Mouse (Mus musculus) brain, embryonic 14.5 days (tissue): ENCODE measurements around the gene Rnf208. TPM values are rescaled to one million over a fixed set of nuclear protein-coding genes. Genes with fewer than 3 reads are reported as not detected.
"Not testable (repeated sequence)": the region's sequence is repeated elsewhere in the genome, so short reads cannot be mapped to it uniquely, and the experiment has no call there.

Experiments used
- DNase-seq: peaks from one replicate; pipeline ENCODE4 v3.0.0-alpha.2; 2011; ENCODE audit warnings: low read depth
- CTCF ChIP-seq: fragments of 200-500 bp; IDR thresholded peaks from 2 replicates; pipeline ENCODE4 v1.5.1; 2012; ENCODE audit warnings: inconsistent platforms, mild to moderate bottlenecking, moderate library complexity, borderline replicate concordance; ENCODE audit not compliant: insufficient read depth, insufficient read length; ENCODE audit errors: extremely low read depth
- POLR2A ChIP-seq: fragments of 200-500 bp; IDR thresholded peaks from 2 replicates; pipeline ENCODE4 v1.6.1; 2012; ENCODE audit warnings: mild to moderate bottlenecking, inconsistent platforms, borderline replicate concordance; ENCODE audit not compliant: poor library complexity, insufficient read depth, insufficient read length, severe bottlenecking; ENCODE audit errors: extremely low read depth
- polyA plus RNA-seq: library from polyadenylated mRNA; depleted of rRNA; stranded (reverse); fragments of >200 nt; gene quantifications from 2 replicates; pipeline ENCODE4 v1.2.3, GENCODE M21; 2012

Gene Rnf208
- polyA plus RNA-seq, 1 experiment = 148 TPM

- no peak for TF ChIP-seq CTCF
- no peak for TF ChIP-seq POLR2A
- DNase-seq = no peak
These were observed 2.3 kb upstream of the Rnf208 start for GRCm38 (mm10) chr2:25239766-25240165.

GRCm38 (mm10) chr2:25240310-25240709, 1.7 kb upstream of the Rnf208 start:
- no peak for TF ChIP-seq POLR2A
- no peak for TF ChIP-seq CTCF
- no peak for DNase-seq

GRCm38 (mm10) chr2:25240723-25241437, 1.2 kb upstream of the Rnf208 start:
- DNase-seq = peak; percentile 94
- TF ChIP-seq CTCF (no peak), POLR2A (0 out of 2 replicates have a peak, but pooled peaks have one; percentile 8)

- TF ChIP-seq POLR2A = no peak
- TF ChIP-seq CTCF = no peak
- DNase-seq = no peak
These were observed 648 bp upstream of the Rnf208 start for GRCm38 (mm10) chr2:25241438-25241775.

GRCm38 (mm10) chr2:25243342-25243741, 1.3 kb downstream of the Rnf208 start:
- TF ChIP-seq CTCF = no peak
- no peak for TF ChIP-seq POLR2A
- DNase-seq = no peak

- DNase-seq = no peak
- TF ChIP-seq CTCF = no peak
- TF ChIP-seq POLR2A = no peak
These were observed 2.1 kb downstream of the Rnf208 start for GRCm38 (mm10) chr2:25244144-25244543.

- TF ChIP-seq CTCF = no peak
These were observed 4.4 kb downstream of the Rnf208 start, which contains the start of gene AL732309.1 for GRCm38 (mm10) chr2:25246183-25247072. Gene AL732309.1 (minus strand): TSS chr2:25246863.

GRCm38 (mm10) chr2:25252331-25252730, 10.3 kb downstream of the Rnf208 start:
- no peak for DNase-seq
- TF ChIP-seq POLR2A = no peak
- peak; percentile 26; the same call in 1 of the 2 replicates for TF ChIP-seq CTCF

More at GRCm38 (mm10) chr2:25246183-25247072, 4.4 kb downstream of the Rnf208 start, which contains the start of gene AL732309.1:
- no peak for DNase-seq

- DNase-seq = peak; percentile 96
- TF ChIP-seq POLR2A (peak; percentile 54; the same call in 1 of the 2 replicates), CTCF (no peak)
These were observed 13.3 kb downstream of the Rnf208 start, which contains the start of gene Tmem203 for GRCm38 (mm10) chr2:25255284-25255779. Gene Tmem203 (plus strand): TSS chr2:25255439.

GRCm38 (mm10) chr2:25256443-25257109, 14.5 kb downstream of the Rnf208 start:
- DNase-seq = not testable (repeated sequence)

- DNase-seq = not testable (repeated sequence)
These were observed 15.2 kb downstream of the Rnf208 start for GRCm38 (mm10) chr2:25257250-25257649.

GRCm38 (mm10) chr2:25258887-25259286, 16.8 kb downstream of the Rnf208 start:
- TF ChIP-seq POLR2A (no peak), CTCF (peak; percentile 39; the same call in 1 of the 2 replicates)
- DNase-seq = no peak

- TF ChIP-seq POLR2A (no peak), CTCF (no peak)
These were observed 19.8 kb downstream of the Rnf208 start for GRCm38 (mm10) chr2:25261870-25262269.

GRCm38 (mm10) chr2:25262291-25262767, 20.3 kb downstream of the Rnf208 start, which contains the start of gene Tprn:
Gene Tprn (plus strand): TSS chr2:25262618.
- peak; percentile 99 for DNase-seq
- TF ChIP-seq POLR2A (peak; percentile 62; the same call in 1 of the 2 replicates), CTCF (no peak)

More at GRCm38 (mm10) chr2:25261870-25262269, 19.8 kb downstream of the Rnf208 start:
- DNase-seq = no peak
